Mouse (Mus musculus) small intestine, adult 2 months (tissue): ENCODE data around the gene Slc6a5. TPM values are rescaled to one million over a fixed set of nuclear protein-coding genes. Genes with fewer than 3 reads are reported as not detected.

Source experiments
- H3K27ac ChIP-seq: fragments of 200-500 bp; 2 replicates; pipeline ENCODE4 v1.5.1; 2012; ENCODE audit warnings: low read depth, low read length, control low read depth, inconsistent platforms; ENCODE audit not compliant: insufficient read depth
- H3K27me3 ChIP-seq: fragments of 200-500 bp; 2 replicates; pipeline ENCODE4 v1.6.1; 2012; ENCODE audit warnings: mild to moderate bottlenecking, moderate library complexity, low read length, inconsistent platforms; ENCODE audit not compliant: control insufficient read depth, insufficient read depth
- H3K36me3 ChIP-seq: fragments of 200-500 bp; 2 replicates; pipeline ENCODE4 v1.6.1; 2012; ENCODE audit warnings: mild to moderate bottlenecking, low read length, control low read depth, inconsistent platforms; ENCODE audit not compliant: control insufficient read depth, insufficient read depth
- H3K4me1 ChIP-seq: fragments of 200-500 bp; 2 replicates; pipeline ENCODE4 v1.6.1; 2012; ENCODE audit warnings: low read length, inconsistent platforms, mixed read lengths; ENCODE audit not compliant: control insufficient read depth, insufficient read depth, insufficient read length
- H3K4me3 ChIP-seq: fragments of 200-500 bp; 2 replicates; pipeline ENCODE4 v1.5.1; 2012; ENCODE audit warnings: low read depth, mild to moderate bottlenecking, control low read depth, inconsistent platforms, low read length, moderate library complexity
- CTCF ChIP-seq: fragments of 200-500 bp; IDR thresholded peaks from 2 replicates; pipeline ENCODE4 v1.5.1; 2012; ENCODE audit warnings: low read depth, mild to moderate bottlenecking, control low read depth, inconsistent platforms, low read length, moderate library complexity, mixed read lengths; ENCODE audit not compliant: insufficient replicate concordance, insufficient read length; ENCODE audit errors: extremely low read depth
- POLR2A ChIP-seq: fragments of 200-500 bp; IDR thresholded peaks from 2 replicates; pipeline ENCODE4 v1.6.1; 2012; ENCODE audit warnings: low read depth, mild to moderate bottlenecking, control low read depth, inconsistent platforms, low read length, moderate library complexity
- WGBS: fragments of 180-500 bp; shearing (Covaris S2); methylation state at CpG from one replicate; pipeline ENCODE4 v1.1.7; 2018; 5-methylcytosine and 5-hydroxymethylcytosine counted together
- polyA plus RNA-seq: library from polyadenylated mRNA; depleted of rRNA; stranded (reverse); fragments of >200 nt; gene quantifications from 2 replicates; pipeline ENCODE4 v1.2.3, GENCODE M21; 2012

Slc6a5 gene
- polyA plus RNA-seq, 1 experiment: not detected

GRCm38 (mm10) chr7:49942490-49942889 lies 32.5 kb downstream of the Slc6a5 start:
- Histone ChIP-seq H3K4me1 (no peaks in the 10 kb centered on the region), H3K27me3 (no peaks in the 10 kb centered on the region), H3K36me3 (no peaks in the 10 kb centered on the region), H3K27ac (no peak overlapping the region), H3K4me3 (no peak overlapping the region)
- WGBS: 65% methylated on average over 5 of the region's 5 CpGs
- TF ChIP-seq POLR2A: no peak
- no peak for TF ChIP-seq CTCF

- Histone ChIP-seq H3K4me3 (no peak overlapping the region), H3K27me3 (no peaks in the 10 kb centered on the region), H3K36me3 (no peaks in the 10 kb centered on the region), H3K4me1 (no peaks in the 10 kb centered on the region), H3K27ac (no peak overlapping the region)
- TF ChIP-seq CTCF: no peak
- no peak for TF ChIP-seq POLR2A
- 86% methylated on average over 9 of the region's 9 CpGs for WGBS
Observed at GRCm38 (mm10) chr7:49946691-49947090, 36.7 kb downstream of the Slc6a5 start.

GRCm38 (mm10) chr7:49953546-49954181 lies 43.7 kb downstream of the Slc6a5 start:
- H3K4me1 ChIP-seq: no peaks in the 10 kb centered on the region
- no peaks in the 10 kb centered on the region for H3K27me3 ChIP-seq
- WGBS: 59% methylated on average over 4 of the region's 4 CpGs
- H3K27ac ChIP-seq: no peak overlapping the region
- no peak overlapping the region for H3K4me3 ChIP-seq
- H3K36me3 ChIP-seq: no peaks in the 10 kb centered on the region
- TF ChIP-seq CTCF (no peak), POLR2A (no peak)

GRCm38 (mm10) chr7:49954834-49955233 lies 44.9 kb downstream of the Slc6a5 start:
- no peak overlapping the region for H3K4me3 ChIP-seq
- no peak overlapping the region for H3K27ac ChIP-seq
- H3K27me3 ChIP-seq: no peaks in the 10 kb centered on the region
- H3K36me3 ChIP-seq: no peaks in the 10 kb centered on the region
- no peak for TF ChIP-seq POLR2A
- TF ChIP-seq CTCF: no peak
- WGBS: 23% methylated on average over 7 of the region's 7 CpGs
- H3K4me1 ChIP-seq: no peaks in the 10 kb centered on the region

GRCm38 (mm10) chr7:49957142-49957541 lies 47.2 kb downstream of the Slc6a5 start:
- no peaks in the 10 kb centered on the region for H3K4me1 ChIP-seq
- H3K27me3 ChIP-seq: no peaks in the 10 kb centered on the region
- WGBS: 25% methylated on average over 3 of the region's 3 CpGs
- no peak overlapping the region for H3K27ac ChIP-seq
- H3K36me3 ChIP-seq: no peaks in the 10 kb centered on the region
- H3K4me3 ChIP-seq: no peak overlapping the region
- no peak for TF ChIP-seq CTCF
- no peak for TF ChIP-seq POLR2A

GRCm38 (mm10) chr7:49963764-49964163 lies 53.8 kb downstream of the Slc6a5 start:
- no peaks in the 10 kb centered on the region for H3K36me3 ChIP-seq
- H3K27me3 ChIP-seq: no peaks in the 10 kb centered on the region
- no peaks in the 10 kb centered on the region for H3K4me1 ChIP-seq
- H3K4me3 ChIP-seq: no peak overlapping the region
- WGBS: 92% methylated on average over 2 of the region's 2 CpGs
- no peak for TF ChIP-seq CTCF
- no peak for TF ChIP-seq POLR2A
- H3K27ac ChIP-seq: no peak overlapping the region

GRCm38 (mm10) chr7:49969516-49969915 lies 59.6 kb downstream of the Slc6a5 start:
- H3K4me3 ChIP-seq: no peak overlapping the region

More at GRCm38 (mm10) chr7:49969516-49969915, 59.6 kb downstream of the Slc6a5 start:
- TF ChIP-seq CTCF: no peak
- no peak for TF ChIP-seq POLR2A
- 47% methylated on average over 4 of the region's 4 CpGs for WGBS
- Histone ChIP-seq H3K27ac (no peak overlapping the region), H3K27me3 (peaks cover 5% of the 10 kb centered on the region), H3K36me3 (no peaks in the 10 kb centered on the region), H3K4me1 (no peaks in the 10 kb centered on the region)
